Mouse (Mus musculus) MEL (cell line): ENCODE results near the gene Dao. TPM values are rescaled to one million over a fixed set of nuclear protein-coding genes. Genes with fewer than 3 reads are reported as not detected.

ENCODE experiments used
- DNase-seq: peaks from one replicate; pipeline ENCODE4 v3.0.0; 2011; ENCODE audit warnings: low read depth, low spot score
- H3K27ac ChIP-seq: 2 replicates; pipeline ENCODE4 v1.5.1; 2012; ENCODE audit warnings: low read depth, mild to moderate bottlenecking, control low read depth, low read length, moderate library complexity; ENCODE audit not compliant: control insufficient read depth
- H3K27me3 ChIP-seq, 2 experiments: fragments of 150-350 bp in 1 of 2; sonication (generic) in 1 of 2; 2 replicates each; pipeline ENCODE4 v1.6.1; 2012; ENCODE audit warnings: low read length in 2 of 2, mild to moderate bottlenecking in 2 of 2, improper control_type of control experiment in 1 of 2, moderate library complexity in 1 of 2; ENCODE audit not compliant: insufficient read depth in 2 of 2, control insufficient read depth in 1 of 2
- H3K36me3 ChIP-seq, 2 experiments: 2 replicates each; pipeline ENCODE4 v1.6.1; 2012 to 2014; ENCODE audit warnings: low read length in 2 of 2, improper control_type of control experiment in 1 of 2, inconsistent platforms in 1 of 2, mild to moderate bottlenecking in 1 of 2; ENCODE audit not compliant: insufficient read depth in 2 of 2, control insufficient read depth in 1 of 2
- H3K4me1 ChIP-seq, 2 experiments: fragments of 150-350 bp in 1 of 2; sonication (generic) in 1 of 2; 2 replicates each; pipeline ENCODE4 v1.6.1; 2012; ENCODE audit warnings: low read length in 2 of 2, improper control_type of control experiment in 1 of 2, mild to moderate bottlenecking in 1 of 2; ENCODE audit not compliant: insufficient read depth in 2 of 2, control insufficient read depth in 1 of 2
- H3K4me3 ChIP-seq, 2 experiments: fragments of 150-350 bp in 1 of 2; sonication (generic) in 1 of 2; 2 replicates each; pipeline ENCODE4 v1.5.1; 2012; ENCODE audit warnings: low read depth in 2 of 2, low read length in 2 of 2, mild to moderate bottlenecking in 2 of 2, moderate library complexity in 2 of 2, control low read depth in 1 of 2, improper control_type of control experiment in 1 of 2; ENCODE audit not compliant: control insufficient read depth in 1 of 2, insufficient read depth in 1 of 2
- H3K79me2 ChIP-seq: 2 replicates; pipeline ENCODE4 v1.6.1; 2012; ENCODE audit warnings: mild to moderate bottlenecking, low read length, moderate library complexity; ENCODE audit not compliant: control insufficient read depth, poor library complexity, insufficient read depth
- H3K9ac ChIP-seq: 2 replicates; pipeline ENCODE4 v1.6.1; 2012; ENCODE audit warnings: low read depth, mild to moderate bottlenecking, control low read depth, low read length, moderate library complexity; ENCODE audit not compliant: control insufficient read depth, poor library complexity, severe bottlenecking
- H3K9me3 ChIP-seq: fragments of 150-350 bp; sonication (generic); replicated peaks from 2 replicates; pipeline ENCODE4 v1.6.1; 2012; ENCODE audit warnings: mild to moderate bottlenecking, low read length, improper control_type of control experiment, moderate library complexity; ENCODE audit not compliant: insufficient read depth
- BHLHE40 ChIP-seq: IDR thresholded peaks from 2 replicates; pipeline ENCODE4 v1.6.1; 2012; ENCODE audit warnings: low read depth, mild to moderate bottlenecking, inconsistent platforms, low read length, improper control_type of control experiment, borderline replicate concordance
- CHD1 ChIP-seq: IDR thresholded peaks from 2 replicates; pipeline ENCODE4 v1.6.1; 2012; ENCODE audit warnings: low read depth, mild to moderate bottlenecking, inconsistent platforms, low read length, improper control_type of control experiment
- ELF1 ChIP-seq: IDR thresholded peaks from 2 replicates; pipeline ENCODE4 v1.6.1; 2014; ENCODE audit warnings: low read depth, mild to moderate bottlenecking, inconsistent platforms, low read length, improper control_type of control experiment, moderate library complexity
- EP300 ChIP-seq, 2 experiments: IDR thresholded peaks; 2 replicates each; pipeline ENCODE4 v1.6.1; 2011; ENCODE audit warnings: improper control_type of control experiment in 2 of 2, low read length in 2 of 2, low read depth in 1 of 2, mild to moderate bottlenecking in 1 of 2
- GABPA ChIP-seq: IDR thresholded peaks from 2 replicates; pipeline ENCODE4 v1.6.1; 2012; ENCODE audit warnings: low read depth, mild to moderate bottlenecking, inconsistent platforms, low read length, improper control_type of control experiment, moderate library complexity
- HCFC1 ChIP-seq: IDR thresholded peaks from 2 replicates; pipeline ENCODE4 v1.6.1; 2012; ENCODE audit warnings: low read depth, mild to moderate bottlenecking, inconsistent platforms, low read length, improper control_type of control experiment, moderate library complexity
- JUND ChIP-seq: IDR thresholded peaks from 2 replicates; pipeline ENCODE4 v1.6.1; 2011; ENCODE audit warnings: low read depth, mild to moderate bottlenecking, improper control_type of control experiment, low read length
- KAT2A ChIP-seq: conservative IDR thresholded peaks from 2 replicates; pipeline ENCODE4 v1.6.1; 2012; ENCODE audit warnings: low read depth, low read length, improper control_type of control experiment, inconsistent platforms
- MYB ChIP-seq: IDR thresholded peaks from 2 replicates; pipeline ENCODE4 v1.6.1; 2011; ENCODE audit warnings: mild to moderate bottlenecking, low read depth, low read length, improper control_type of control experiment
- NRF1 ChIP-seq: IDR thresholded peaks from 2 replicates; pipeline ENCODE4 v1.6.1; 2014; ENCODE audit warnings: low read depth, mild to moderate bottlenecking, inconsistent platforms, low read length, improper control_type of control experiment, moderate library complexity; ENCODE audit not compliant: poor library complexity, insufficient read depth, severe bottlenecking
- POLR2A ChIP-seq, 2 experiments: IDR thresholded peaks; 2 replicates each; pipeline ENCODE4 v1.6.1; 2011 to 2012; ENCODE audit warnings: low read length in 2 of 2, mild to moderate bottlenecking in 2 of 2, control low read depth in 1 of 2, improper control_type of control experiment in 1 of 2, low read depth in 1 of 2, moderate library complexity in 1 of 2; ENCODE audit not compliant: control insufficient read depth in 1 of 2, insufficient read depth in 1 of 2, poor library complexity in 1 of 2
- POLR2AphosphoS2 ChIP-seq: IDR thresholded peaks from 2 replicates; pipeline ENCODE4 v1.6.1; 2011; ENCODE audit warnings: low read length, improper control_type of control experiment
- POLR2AphosphoS5 ChIP-seq: IDR thresholded peaks from 2 replicates; pipeline ENCODE4 v1.6.1; 2012; ENCODE audit warnings: low read depth, borderline replicate concordance, mild to moderate bottlenecking, inconsistent platforms, low read length, moderate library complexity, mixed read lengths
- TBP ChIP-seq: IDR thresholded peaks from 2 replicates; pipeline ENCODE4 v1.8.0; 2011; ENCODE audit warnings: low read depth, low read length, improper control_type of control experiment
- USF1 ChIP-seq: IDR thresholded peaks from 2 replicates; pipeline ENCODE4 v1.6.1; 2014; ENCODE audit warnings: low read depth, mild to moderate bottlenecking, inconsistent platforms, low read length, improper control_type of control experiment, moderate library complexity
- USF2 ChIP-seq, 2 experiments: IDR thresholded peaks; 2 replicates each; pipeline ENCODE4 v1.6.1; 2011 to 2012; ENCODE audit warnings: improper control_type of control experiment in 2 of 2, low read length in 2 of 2, borderline replicate concordance in 1 of 2, inconsistent platforms in 1 of 2, low read depth in 1 of 2, mild to moderate bottlenecking in 1 of 2; ENCODE audit not compliant: insufficient read depth in 1 of 2
- ZKSCAN1 ChIP-seq: IDR thresholded peaks from 2 replicates; pipeline ENCODE4 v1.6.1; 2012; ENCODE audit warnings: low read depth, mild to moderate bottlenecking, inconsistent platforms, low read length, improper control_type of control experiment, moderate library complexity
- ZMIZ1 ChIP-seq: IDR thresholded peaks from 2 replicates; pipeline ENCODE4 v1.6.1; 2012; ENCODE audit warnings: low read depth, mild to moderate bottlenecking, inconsistent platforms, low read length, improper control_type of control experiment, moderate library complexity
- ZNF384 ChIP-seq: IDR thresholded peaks from 2 replicates; pipeline ENCODE4 v1.6.1; 2012; ENCODE audit warnings: low read depth, mild to moderate bottlenecking, inconsistent platforms, low read length, improper control_type of control experiment
- polyA plus RNA-seq, 2 experiments: library from polyadenylated mRNA; stranded (reverse) in 1 of 2; unstranded in 1 of 2; fragments of >175 nt in 1 of 2; fragments of >200 nt in 1 of 2; gene quantifications; 2 replicates each; pipeline versions ENCODE4 v1.2.1 to v1.2.4; 2012; ENCODE audit warnings: low replicate concordance in 2 of 2, low read depth in 1 of 2; ENCODE audit not compliant: insufficient read length in 2 of 2, insufficient read depth in 1 of 2, missing spikeins in 1 of 2
- total RNA-seq: library from RNA; depleted of rRNA; stranded (reverse); fragments of 300-350 nt; gene quantifications from 2 replicates; pipeline ENCODE4 v1.2.3, GENCODE M21; 2012

Gene Dao
- total and polyA plus RNA-seq, 3 experiments: 0.04 TPM; not detected in 2

DNA sequence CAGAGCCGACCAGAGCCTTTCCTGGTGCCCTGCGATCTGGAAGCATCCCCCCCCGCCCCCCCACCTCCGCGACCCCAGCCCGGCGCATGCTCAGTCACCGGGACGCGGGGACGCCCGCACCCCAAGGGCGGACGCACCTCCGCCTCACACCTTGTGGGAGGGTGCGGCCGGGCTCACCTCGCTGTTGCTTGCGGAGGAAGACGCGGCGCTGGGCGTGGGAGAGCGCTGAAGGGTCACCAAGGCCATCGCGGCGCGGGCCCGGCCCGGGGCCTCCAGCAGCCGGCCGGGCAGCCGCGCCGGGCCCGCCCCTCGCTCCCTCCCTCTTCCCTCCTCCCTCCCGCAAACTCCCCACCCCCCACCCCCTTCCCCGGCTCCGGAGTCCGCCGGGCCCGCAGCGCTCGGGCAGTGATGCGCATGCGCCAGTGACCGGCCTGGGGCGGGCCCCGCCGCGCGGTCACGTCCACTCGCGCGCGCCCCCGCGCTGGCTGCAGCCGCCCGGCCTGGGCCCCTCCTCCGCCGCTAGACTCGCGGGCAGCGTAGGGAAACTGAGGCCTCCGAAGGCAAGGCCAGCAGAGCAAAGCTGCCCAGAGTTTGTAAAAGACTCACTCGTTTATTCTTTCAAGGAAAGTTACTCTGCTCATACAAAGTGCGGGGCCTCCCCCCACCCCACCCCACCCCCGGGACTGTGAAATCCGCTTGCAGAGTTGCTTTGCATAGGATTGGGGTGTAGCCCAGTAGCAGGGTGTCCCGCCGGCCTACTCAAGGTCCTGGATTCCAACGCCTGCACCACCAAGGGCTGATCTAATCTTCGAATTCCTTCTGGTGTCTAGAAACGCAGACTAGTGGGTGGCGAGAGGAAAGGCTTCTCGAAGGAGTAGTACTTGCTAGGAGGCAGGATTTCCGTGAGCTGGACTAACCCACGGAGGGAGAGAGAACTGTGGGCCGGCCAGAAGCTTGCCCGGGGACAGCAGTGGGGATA is 9.7 kb upstream of the Dao start, which contains the start of gene Ssh1 (continued):
- TF ChIP-seq KAT2A (no peak), HCFC1 (peak; percentile 31; the same call in 1 of the 2 replicates), ZKSCAN1 (no peak), USF2 (IDR thresholded peaks at IDR 0.05; ENCODE audit: borderline replicate concordance in 1 of 2, insufficient read depth in 1 of 2, low read depth in 1 of 2, low read length in 2 of 2) (no peak), POLR2A (IDR thresholded peaks at IDR 0.05; ENCODE audit: control insufficient read depth in 1 of 2, insufficient read depth in 1 of 2, low read depth in 1 of 2, low read length in 2 of 2, poor library complexity in 1 of 2) (peak; percentile 46 to 49; a peak in 2 of 4 replicates), JUND (no peak), USF1 (no peak), BHLHE40 (no peak), POLR2AphosphoS5 (no peak), NRF1 (peak; percentile 78), EP300 (IDR thresholded peaks at IDR 0.05; ENCODE audit: low read depth in 1 of 2, low read length in 2 of 2) (0 out of 4 replicates have a peak, but pooled peaks of 1 of the 2 experiments have one; percentile 17)

DNA sequence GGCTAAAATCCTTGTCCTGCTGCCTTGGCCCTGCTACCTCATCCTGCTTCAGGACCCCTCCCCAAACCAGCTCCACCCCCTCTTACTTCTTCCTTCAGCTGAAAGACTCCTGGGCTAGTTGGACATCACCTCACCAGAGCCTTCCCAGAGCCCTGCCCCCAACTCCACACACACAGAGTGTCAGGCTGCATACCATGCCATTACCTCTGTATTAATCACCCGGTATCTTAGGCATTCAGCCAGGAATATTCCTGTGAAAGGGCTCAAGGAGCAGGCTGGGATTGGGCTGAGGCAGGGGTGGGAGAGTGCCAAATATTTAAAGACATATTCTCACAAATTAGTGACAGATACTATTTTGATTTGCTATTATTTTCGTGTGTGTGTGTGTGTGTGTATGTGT is 7.0 kb upstream of the Dao start:
- DNase-seq: no peak
- Histone ChIP-seq H3K79me2 (peaks cover 4% of the 10 kb centered on the region; the same call in 1 of the 2 replicates), H3K4me1 (peaks cover 3 to 9% of the 10 kb centered on the region in 2 experiments), H3K36me3 (no peaks in the 10 kb centered on the region; a peak in 1 of 4 replicates), H3K9me3 (no peaks in the 10 kb centered on the region), H3K4me3 (no peak overlapping the region), H3K27me3 (no peaks in the 10 kb centered on the region), H3K9ac (no peak overlapping the region), H3K27ac (no peak overlapping the region)
- TF ChIP-seq GABPA (no peak), TBP (no peak), ELF1 (no peak), ZNF384 (no peak), ZMIZ1 (no peak), CHD1 (no peak), MYB (no peak), POLR2AphosphoS2 (no peak)
